Mouse (Mus musculus): ENCODE results near the gene Rap1gap. TPM values are rescaled to one million over a fixed set of nuclear protein-coding genes. Genes with fewer than 3 reads are reported as not detected.

The Rap1gap gene
- polyA plus RNA-seq, 1 experiment from 2014 or later, result 9.1 TPM

GRCm38 (mm10) chr4:137769635-137770034, 105.1 kb downstream of the Rap1gap start:
- Histone ChIP-seq H3K4me1 (replicated peaks; ENCODE audit: control insufficient read depth, insufficient read depth, low read length) (peaks cover 10% of the 10 kb centered on the region), H3K9me3 (ENCODE audit: control insufficient read depth, low read length) (no peaks in the 10 kb centered on the region), H3K27me3 (ENCODE audit: control insufficient read depth, insufficient read depth, low read length) (no peaks in the 10 kb centered on the region), H3K9ac (ENCODE audit: low read depth, low read length) (no peak overlapping the region), H3K4me2 (replicated peaks; ENCODE audit: low read depth, low read length) (no peak overlapping the region), H3K4me3 (ENCODE audit: low read depth, low read length) (no peak overlapping the region), H3K27ac (ENCODE audit: low read depth, low read length) (no peak overlapping the region), H3K36me3 (ENCODE audit: control insufficient read depth, insufficient read depth, low read length) (no peaks in the 10 kb centered on the region)
- ATAC-seq (ENCODE audit: low FRiP score) (no peak), DNase-seq (ENCODE audit: low spot score) (no peak)
- 61% methylated on average over 7 of the region's 7 CpGs for WGBS

DNA sequence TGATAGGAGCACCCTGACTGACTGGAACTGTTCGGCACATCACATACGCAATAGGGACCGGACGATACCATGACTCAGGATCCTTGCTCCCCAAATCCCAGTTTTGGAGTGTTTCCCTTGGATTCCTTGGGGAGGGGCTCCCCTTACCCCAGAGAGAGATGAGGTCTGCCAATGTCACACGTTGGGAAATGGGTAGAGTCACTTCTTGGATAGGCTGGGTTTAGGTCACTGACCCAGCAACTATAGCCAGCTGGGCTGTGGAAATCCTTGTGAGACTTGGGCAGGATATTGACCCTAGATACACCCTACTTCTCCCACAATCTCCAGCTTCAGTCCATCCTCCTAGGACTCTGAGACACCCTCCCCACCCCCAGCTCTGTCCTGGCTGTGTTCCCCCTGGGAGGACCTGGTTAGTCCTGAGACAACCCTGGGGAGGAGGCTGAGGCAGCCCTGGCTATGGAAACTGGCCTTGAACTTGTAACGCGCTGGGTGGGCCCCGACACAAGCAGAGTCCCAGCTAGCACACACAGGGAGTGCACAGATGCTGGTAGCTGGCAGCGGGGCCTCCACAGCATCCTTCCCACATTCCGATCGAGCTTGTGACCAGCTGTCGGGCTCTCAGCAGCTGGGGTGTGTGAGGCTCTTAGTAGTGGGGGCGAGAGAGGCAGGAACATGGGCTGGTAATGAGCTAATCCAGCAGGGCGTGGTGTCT, 106.5 kb downstream of the Rap1gap start:
- Histone ChIP-seq H3K27me3 (ENCODE audit: control insufficient read depth, insufficient read depth, low read length) (no peaks in the 10 kb centered on the region), H3K27ac (ENCODE audit: low read depth, low read length) (no peak overlapping the region), H3K4me2 (replicated peaks; ENCODE audit: low read depth, low read length) (no peak overlapping the region), H3K4me3 (ENCODE audit: low read depth, low read length) (no peak overlapping the region), H3K9ac (ENCODE audit: low read depth, low read length) (no peak overlapping the region), H3K4me1 (replicated peaks; ENCODE audit: control insufficient read depth, insufficient read depth, low read length) (peaks cover under 1% of the 10 kb centered on the region; the same call in 1 of the 2 replicates), H3K9me3 (ENCODE audit: control insufficient read depth, low read length) (no peaks in the 10 kb centered on the region), H3K36me3 (ENCODE audit: control insufficient read depth, insufficient read depth, low read length) (no peaks in the 10 kb centered on the region)
- 72% methylated on average over 14 of the region's 14 CpGs for WGBS
- DNase-seq (ENCODE audit: low spot score) (no peak), ATAC-seq (ENCODE audit: low FRiP score) (no peak)

GRCm38 (mm10) chr4:137771749-137772148, 107.2 kb downstream of the Rap1gap start:
- Histone ChIP-seq H3K4me1 (replicated peaks; ENCODE audit: control insufficient read depth, insufficient read depth, low read length) (no peaks in the 10 kb centered on the region), H3K4me2 (replicated peaks; ENCODE audit: low read depth, low read length) (no peak overlapping the region), H3K27me3 (ENCODE audit: control insufficient read depth, insufficient read depth, low read length) (no peaks in the 10 kb centered on the region), H3K9me3 (ENCODE audit: control insufficient read depth, low read length) (no peaks in the 10 kb centered on the region), H3K27ac (ENCODE audit: low read depth, low read length) (no peak overlapping the region), H3K4me3 (ENCODE audit: low read depth, low read length) (no peak overlapping the region), H3K36me3 (ENCODE audit: control insufficient read depth, insufficient read depth, low read length) (no peaks in the 10 kb centered on the region), H3K9ac (ENCODE audit: low read depth, low read length) (no peak overlapping the region)
- WGBS, result 80% methylated on average over 3 of the region's 3 CpGs
- DNase-seq (ENCODE audit: low spot score) (no peak), ATAC-seq (ENCODE audit: low FRiP score) (no peak)

- H3K4me2 ChIP-seq (replicated peaks; ENCODE audit: low read depth, low read length), result no peak overlapping the region
- no peaks in the 10 kb centered on the region for H3K9me3 ChIP-seq (ENCODE audit: control insufficient read depth, low read length)
- H3K27me3 ChIP-seq (ENCODE audit: control insufficient read depth, insufficient read depth, low read length), result no peaks in the 10 kb centered on the region
- H3K9ac ChIP-seq (ENCODE audit: low read depth, low read length), result no peak overlapping the region
- no peak overlapping the region for H3K4me3 ChIP-seq (ENCODE audit: low read depth, low read length)
- no peaks in the 10 kb centered on the region for H3K36me3 ChIP-seq (ENCODE audit: control insufficient read depth, insufficient read depth, low read length)
- no peak for ATAC-seq (ENCODE audit: low FRiP score)
- 85% methylated on average over 16 of the region's 16 CpGs for WGBS
- H3K4me1 ChIP-seq (replicated peaks; ENCODE audit: control insufficient read depth, insufficient read depth, low read length), result no peaks in the 10 kb centered on the region
- no peak overlapping the region for H3K27ac ChIP-seq (ENCODE audit: low read depth, low read length)
- DNase-seq (ENCODE audit: low spot score), result no peak
Measured at GRCm38 (mm10) chr4:137772438-137773056, 108.0 kb downstream of the Rap1gap start.

GRCm38 (mm10) chr4:137773369-137773899, 108.9 kb downstream of the Rap1gap start:
- Histone ChIP-seq H3K9me3 (ENCODE audit: control insufficient read depth, low read length) (no peaks in the 10 kb centered on the region), H3K9ac (ENCODE audit: low read depth, low read length) (no peak overlapping the region), H3K4me1 (replicated peaks; ENCODE audit: control insufficient read depth, insufficient read depth, low read length) (no peaks in the 10 kb centered on the region), H3K27ac (ENCODE audit: low read depth, low read length) (no peak overlapping the region), H3K4me2 (replicated peaks; ENCODE audit: low read depth, low read length) (no peak overlapping the region), H3K36me3 (ENCODE audit: control insufficient read depth, insufficient read depth, low read length) (no peaks in the 10 kb centered on the region), H3K4me3 (ENCODE audit: low read depth, low read length) (no peak overlapping the region), H3K27me3 (ENCODE audit: control insufficient read depth, insufficient read depth, low read length) (no peaks in the 10 kb centered on the region)
- no peak for DNase-seq (ENCODE audit: low spot score)
- ATAC-seq (ENCODE audit: low FRiP score), result no peak
- 8% methylated on average over 2 of the region's 2 CpGs for WGBS

GRCm38 (mm10) chr4:137774013-137774412, 109.5 kb downstream of the Rap1gap start:
- WGBS, result 49% methylated on average over 5 of the region's 5 CpGs
- Histone ChIP-seq H3K4me3 (ENCODE audit: low read depth, low read length) (no peak overlapping the region), H3K27me3 (ENCODE audit: control insufficient read depth, insufficient read depth, low read length) (no peaks in the 10 kb centered on the region), H3K4me1 (replicated peaks; ENCODE audit: control insufficient read depth, insufficient read depth, low read length) (no peaks in the 10 kb centered on the region), H3K9me3 (ENCODE audit: control insufficient read depth, low read length) (no peaks in the 10 kb centered on the region), H3K27ac (ENCODE audit: low read depth, low read length) (no peak overlapping the region), H3K36me3 (ENCODE audit: control insufficient read depth, insufficient read depth, low read length) (no peaks in the 10 kb centered on the region), H3K4me2 (replicated peaks; ENCODE audit: low read depth, low read length) (no peak overlapping the region), H3K9ac (ENCODE audit: low read depth, low read length) (no peak overlapping the region)
- DNase-seq (ENCODE audit: low spot score) (no peak), ATAC-seq (ENCODE audit: low FRiP score) (no peak)

DNA sequence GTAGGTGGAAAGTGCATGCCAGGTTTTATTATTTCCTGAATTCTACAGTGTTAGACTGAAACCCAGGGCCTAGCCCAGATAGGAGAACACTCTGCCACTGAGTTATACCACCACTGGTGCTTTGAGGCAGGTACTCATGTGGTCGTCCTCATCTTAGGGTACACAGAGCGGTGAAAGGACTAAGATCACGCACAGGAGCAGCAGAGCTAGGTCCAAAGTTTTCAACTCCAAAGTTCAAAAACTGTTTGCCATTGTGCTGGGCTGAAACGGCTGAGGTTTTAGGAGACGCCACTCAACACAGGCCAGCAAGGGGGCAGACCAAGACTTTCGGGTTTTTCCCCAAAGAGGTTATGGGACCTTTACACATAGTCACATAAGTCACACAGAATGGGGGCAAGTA, 110.0 kb downstream of the Rap1gap start:
- 84% methylated on average over 6 of the region's 6 CpGs for WGBS
- Histone ChIP-seq H3K9ac (ENCODE audit: low read depth, low read length) (no peak overlapping the region), H3K4me1 (replicated peaks; ENCODE audit: control insufficient read depth, insufficient read depth, low read length) (no peaks in the 10 kb centered on the region), H3K4me2 (replicated peaks; ENCODE audit: low read depth, low read length) (no peak overlapping the region), H3K27me3 (ENCODE audit: control insufficient read depth, insufficient read depth, low read length) (no peaks in the 10 kb centered on the region), H3K9me3 (ENCODE audit: control insufficient read depth, low read length) (no peaks in the 10 kb centered on the region), H3K4me3 (ENCODE audit: low read depth, low read length) (no peak overlapping the region), H3K36me3 (ENCODE audit: control insufficient read depth, insufficient read depth, low read length) (no peaks in the 10 kb centered on the region), H3K27ac (ENCODE audit: low read depth, low read length) (no peak overlapping the region)
- no peak for DNase-seq (ENCODE audit: low spot score)
- ATAC-seq (ENCODE audit: low FRiP score), result no peak

DNA sequence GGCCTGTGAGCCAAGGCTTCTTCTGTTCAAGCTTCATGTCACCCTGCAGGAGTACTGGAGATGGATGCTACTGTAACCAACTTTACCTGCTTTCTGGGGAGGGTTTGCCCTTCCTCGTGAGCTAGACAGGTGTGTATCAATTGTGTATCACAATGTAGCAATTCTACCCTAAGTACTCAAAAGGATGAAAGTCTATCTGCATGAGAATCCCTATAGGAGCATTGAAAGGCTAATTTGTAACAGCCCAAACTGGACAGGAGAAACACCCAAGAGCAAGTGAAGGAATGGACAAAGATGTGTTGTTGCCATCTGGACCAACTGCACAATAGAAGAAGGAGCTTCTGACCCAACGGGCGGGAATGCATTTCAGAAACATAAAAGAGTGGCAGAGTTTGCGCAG, 113.3 kb downstream of the Rap1gap start:
- no peak for ATAC-seq (ENCODE audit: low FRiP score)

More for the DNA sequence above, 113.3 kb downstream of the Rap1gap start:
- H3K27ac ChIP-seq (ENCODE audit: low read depth, low read length), result no peak overlapping the region
- no peaks in the 10 kb centered on the region for H3K4me1 ChIP-seq (replicated peaks; ENCODE audit: control insufficient read depth, insufficient read depth, low read length)
- H3K4me3 ChIP-seq (ENCODE audit: low read depth, low read length), result no peak overlapping the region
- H3K4me2 ChIP-seq (replicated peaks; ENCODE audit: low read depth, low read length), result no peak overlapping the region
- H3K9ac ChIP-seq (ENCODE audit: low read depth, low read length), result no peak overlapping the region
- H3K9me3 ChIP-seq (ENCODE audit: control insufficient read depth, low read length), result no peaks in the 10 kb centered on the region
- no peak for DNase-seq (ENCODE audit: low spot score)
- WGBS, result 93% methylated on average over 4 of the region's 4 CpGs
- no peaks in the 10 kb centered on the region for H3K27me3 ChIP-seq (ENCODE audit: control insufficient read depth, insufficient read depth, low read length)
- no peaks in the 10 kb centered on the region for H3K36me3 ChIP-seq (ENCODE audit: control insufficient read depth, insufficient read depth, low read length)
